Mouse (Mus musculus): ENCODE results near the gene Vmn2r90.
"Not testable (repeated sequence)": the region's sequence is repeated elsewhere in the genome, so short reads cannot be mapped to it uniquely, and the experiment has no call there.

The Vmn2r90 gene

GRCm38 (mm10) chr17:17703447-17703846, at the start of gene Vmn2r90:
Vmn2r90 (plus strand) TSS chr17:17703747.
- no peak for DNase-seq (ENCODE audit: inconsistent ontology term)

- no peak for DNase-seq (ENCODE audit: inconsistent ontology term)
These were observed 48.3 kb upstream of the Vmn2r90 start for GRCm38 (mm10) chr17:17654997-17655828.

- DNase-seq (ENCODE audit: inconsistent ontology term), result no peak
These were observed 47.7 kb upstream of the Vmn2r90 start for GRCm38 (mm10) chr17:17655829-17656176.

GRCm38 (mm10) chr17:17678781-17679180, 24.8 kb upstream of the Vmn2r90 start:
- DNase-seq (ENCODE audit: inconsistent ontology term), result peak; percentile 5

GRCm38 (mm10) chr17:17690659-17691058, 12.9 kb upstream of the Vmn2r90 start:
- no peak for DNase-seq (ENCODE audit: inconsistent ontology term)

GRCm38 (mm10) chr17:17732396-17732795, 28.8 kb downstream of the Vmn2r90 start:
- DNase-seq (ENCODE audit: inconsistent ontology term), result not testable (repeated sequence)

- DNase-seq (ENCODE audit: inconsistent ontology term), result no peak
These were observed 35.1 kb downstream of the Vmn2r90 start for GRCm38 (mm10) chr17:17738635-17739034.

- not testable (repeated sequence) for DNase-seq (ENCODE audit: inconsistent ontology term)
These were observed 35.8 kb downstream of the Vmn2r90 start for GRCm38 (mm10) chr17:17739300-17739699.

- not testable (repeated sequence) for DNase-seq (ENCODE audit: inconsistent ontology term)
These were observed 36.4 kb downstream of the Vmn2r90 start for GRCm38 (mm10) chr17:17739936-17740335.

- not testable (repeated sequence) for DNase-seq (ENCODE audit: inconsistent ontology term)
These were observed 38.0 kb downstream of the Vmn2r90 start for GRCm38 (mm10) chr17:17741516-17741915.

GRCm38 (mm10) chr17:17749371-17749770, 45.8 kb downstream of the Vmn2r90 start:
- DNase-seq (ENCODE audit: inconsistent ontology term), result peak; percentile 15

GRCm38 (mm10) chr17:17762614-17763293, 59.2 kb downstream of the Vmn2r90 start:
- DNase-seq (ENCODE audit: inconsistent ontology term), result no peak

- DNase-seq (ENCODE audit: inconsistent ontology term), result peak; percentile 70
These were observed 60.7 kb downstream of the Vmn2r90 start for GRCm38 (mm10) chr17:17764206-17764605.

- DNase-seq (ENCODE audit: inconsistent ontology term), result peak; percentile 84
These were observed 62.9 kb downstream of the Vmn2r90 start for GRCm38 (mm10) chr17:17766481-17766880.
